Mouse (Mus musculus): ENCODE results near the gene Napa.

Gene Napa

GRCm38 (mm10) chr7:16098021-16099017, at the start of gene Napa:
Gene Napa (plus strand): TSS chr7:16098458.
- peak; percentile 96 to 99 for DNase-seq

GRCm38 (mm10) chr7:16048675-16049575, 49.3 kb upstream of the Napa start:
- no peak for DNase-seq

- DNase-seq: no peak
Measured at GRCm38 (mm10) chr7:16049576-16049915, 48.7 kb upstream of the Napa start.

DNA sequence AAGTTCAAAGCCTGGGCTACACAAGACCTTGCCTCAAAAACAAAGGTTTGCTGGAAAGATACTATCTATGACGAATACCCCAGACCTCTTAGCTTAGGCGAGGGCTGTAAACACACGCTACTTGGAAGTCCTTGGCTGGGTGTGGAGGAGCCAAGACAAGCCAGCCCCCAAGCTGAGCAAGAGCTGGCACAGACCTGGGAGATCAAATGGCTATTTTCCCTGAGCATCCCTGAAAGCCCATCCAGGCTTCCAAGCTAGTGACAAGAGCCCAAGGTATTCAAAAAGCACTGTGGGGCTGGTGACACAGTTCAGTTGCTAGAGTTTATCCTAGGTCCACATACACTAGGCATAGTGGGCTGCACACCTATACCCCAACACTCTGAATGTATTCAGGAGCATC, 47.7 kb upstream of the Napa start:
- DNase-seq: no peak

DNA sequence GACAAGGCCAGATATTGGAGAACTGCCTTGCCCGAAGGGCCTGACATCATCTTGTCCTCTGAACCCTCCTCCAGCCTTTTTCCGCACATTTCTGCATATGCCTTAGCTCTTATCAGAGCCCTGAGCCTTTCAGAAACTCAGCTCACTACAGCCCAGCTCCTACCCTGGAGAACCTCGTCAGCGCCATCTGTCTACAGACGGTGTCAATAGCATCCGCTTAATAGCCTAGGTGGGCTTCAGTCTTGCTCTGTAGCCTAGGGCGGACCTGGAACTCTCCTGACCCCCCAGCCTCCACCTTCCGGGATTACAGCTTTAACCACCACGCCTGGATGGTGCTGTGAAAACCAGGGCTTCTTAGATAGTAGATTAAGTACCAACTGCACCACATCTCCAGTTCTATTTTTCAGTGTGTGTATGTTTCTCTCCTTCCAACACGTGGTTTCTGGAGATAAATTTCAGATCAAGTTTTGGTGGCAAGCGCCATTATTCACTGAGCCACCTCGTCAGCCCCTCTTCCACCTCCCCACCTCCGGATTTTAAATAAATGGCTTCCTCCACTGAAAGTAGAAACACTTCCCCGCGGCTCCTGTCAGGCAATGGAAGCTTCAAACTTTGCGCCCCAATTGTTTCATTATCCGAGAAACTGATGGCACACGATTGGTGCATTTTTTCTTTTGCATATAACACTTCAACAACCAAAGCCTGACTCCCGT, 46.2 kb upstream of the Napa start:
- peak; percentile 84 to 85 for DNase-seq

DNA sequence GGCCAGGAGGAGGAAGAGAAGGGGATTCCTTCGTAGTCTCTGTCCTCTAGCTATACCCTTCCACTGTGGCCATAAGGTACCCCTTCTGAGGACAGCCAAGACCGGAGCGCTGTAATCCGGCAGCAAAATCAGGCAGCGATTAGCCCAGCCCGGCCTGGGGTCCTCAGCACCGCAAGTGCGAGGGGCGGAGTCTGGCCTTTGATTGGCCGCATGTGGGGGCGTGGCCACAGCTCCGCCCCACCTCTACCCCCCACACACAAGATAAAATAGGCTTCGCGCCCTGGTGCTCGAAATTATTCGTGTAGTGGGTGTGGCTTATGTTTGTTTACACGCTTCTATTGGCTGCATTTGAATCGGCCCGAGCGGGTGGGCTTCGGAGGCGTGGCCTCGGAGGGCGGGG, 45.6 kb upstream of the Napa start:
- DNase-seq: peak; percentile 94 to 96

DNA sequence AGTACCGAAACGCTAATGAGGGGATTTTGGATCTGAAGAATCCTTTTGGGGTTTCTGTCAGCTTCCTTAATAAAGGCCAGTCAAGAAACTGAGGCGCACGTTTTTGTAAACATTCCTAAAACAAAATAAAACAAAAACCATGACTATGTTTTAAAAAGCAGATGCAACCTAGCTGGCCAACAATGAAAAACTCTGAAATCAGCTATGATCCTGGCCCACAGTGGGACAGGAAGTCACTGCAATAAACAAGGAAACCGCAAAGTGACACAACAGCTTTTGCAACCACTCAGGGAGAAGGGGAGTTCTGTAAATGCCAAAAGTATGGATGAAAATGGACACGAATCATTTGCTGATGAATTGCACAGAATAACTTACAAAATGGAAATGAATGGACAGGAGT, 45.2 kb upstream of the Napa start:
- DNase-seq: no peak

GRCm38 (mm10) chr7:16054966-16055365, 43.3 kb upstream of the Napa start:
- no peak for DNase-seq

DNA sequence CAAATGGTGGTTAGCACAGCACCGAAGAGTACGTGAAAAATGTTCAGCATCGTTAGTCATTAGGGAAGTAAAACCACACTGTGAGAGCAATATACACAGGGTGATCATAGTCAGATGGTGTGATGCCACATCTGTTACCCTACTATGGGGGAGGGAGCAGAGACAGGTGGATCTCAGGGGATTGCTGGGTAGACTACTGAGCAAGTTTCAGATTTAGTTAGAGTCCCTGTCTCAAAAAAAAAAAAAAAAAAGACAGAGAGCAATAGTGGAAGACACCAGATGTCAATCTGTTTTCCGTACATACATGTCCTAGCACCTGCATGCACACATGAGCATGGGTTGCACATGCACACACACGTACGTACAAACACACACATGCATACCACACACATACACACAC, 42.6 kb upstream of the Napa start:
- DNase-seq: no peak

DNA sequence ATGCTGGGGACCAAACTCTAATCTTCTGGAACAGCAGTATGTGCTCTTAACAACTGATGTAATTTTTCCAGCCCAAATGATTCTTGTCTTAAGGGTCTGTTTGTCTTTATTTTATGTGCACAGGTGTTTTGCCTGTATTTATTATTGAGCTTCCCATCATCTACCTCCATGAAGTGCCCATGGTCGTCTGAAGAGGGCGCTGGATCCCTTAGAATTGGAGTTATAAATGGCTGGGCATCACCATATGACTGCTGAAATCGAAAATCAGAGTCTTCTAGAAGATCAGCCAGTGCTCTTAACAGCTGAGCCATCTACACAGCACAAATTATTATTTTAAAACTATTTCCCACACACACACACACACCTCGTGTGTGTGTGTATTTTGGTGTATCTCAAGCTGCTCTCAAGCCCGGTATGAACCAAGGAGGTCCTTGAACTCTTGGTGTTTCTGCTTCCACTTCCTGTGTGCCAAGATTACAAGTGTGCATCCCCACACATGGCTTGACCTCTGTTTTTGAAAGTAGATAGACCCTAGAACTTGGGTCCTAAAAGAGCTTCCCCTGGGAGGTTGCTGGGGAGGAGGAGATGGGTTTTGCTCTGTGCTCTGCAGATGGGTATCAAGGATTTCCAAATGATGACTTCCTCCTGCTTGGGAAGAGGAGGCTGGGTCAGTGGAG, 41.7 kb upstream of the Napa start:
- no peak for DNase-seq

DNA sequence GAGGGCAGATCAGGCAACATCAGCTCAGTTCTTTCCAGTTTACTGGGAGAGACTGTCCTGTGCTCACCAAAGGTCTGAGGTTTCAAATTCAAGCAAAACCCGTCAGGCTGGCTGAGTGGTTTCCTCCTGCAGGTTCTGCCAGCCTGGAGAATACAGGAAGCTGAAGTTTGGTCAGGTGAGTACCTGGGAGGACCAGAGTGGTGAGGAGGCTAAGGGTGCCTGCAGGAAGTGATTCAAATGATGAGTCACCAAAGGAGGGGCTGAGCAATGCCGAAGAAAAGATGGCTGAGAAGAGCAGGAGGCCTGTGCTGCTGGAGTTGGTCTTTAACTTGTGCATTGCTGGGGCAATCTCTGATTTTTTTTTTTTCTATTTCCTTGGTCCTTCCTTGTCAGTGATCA, 41.1 kb upstream of the Napa start:
- peak in 1 of 2 experiments; percentile 37 for DNase-seq

DNA sequence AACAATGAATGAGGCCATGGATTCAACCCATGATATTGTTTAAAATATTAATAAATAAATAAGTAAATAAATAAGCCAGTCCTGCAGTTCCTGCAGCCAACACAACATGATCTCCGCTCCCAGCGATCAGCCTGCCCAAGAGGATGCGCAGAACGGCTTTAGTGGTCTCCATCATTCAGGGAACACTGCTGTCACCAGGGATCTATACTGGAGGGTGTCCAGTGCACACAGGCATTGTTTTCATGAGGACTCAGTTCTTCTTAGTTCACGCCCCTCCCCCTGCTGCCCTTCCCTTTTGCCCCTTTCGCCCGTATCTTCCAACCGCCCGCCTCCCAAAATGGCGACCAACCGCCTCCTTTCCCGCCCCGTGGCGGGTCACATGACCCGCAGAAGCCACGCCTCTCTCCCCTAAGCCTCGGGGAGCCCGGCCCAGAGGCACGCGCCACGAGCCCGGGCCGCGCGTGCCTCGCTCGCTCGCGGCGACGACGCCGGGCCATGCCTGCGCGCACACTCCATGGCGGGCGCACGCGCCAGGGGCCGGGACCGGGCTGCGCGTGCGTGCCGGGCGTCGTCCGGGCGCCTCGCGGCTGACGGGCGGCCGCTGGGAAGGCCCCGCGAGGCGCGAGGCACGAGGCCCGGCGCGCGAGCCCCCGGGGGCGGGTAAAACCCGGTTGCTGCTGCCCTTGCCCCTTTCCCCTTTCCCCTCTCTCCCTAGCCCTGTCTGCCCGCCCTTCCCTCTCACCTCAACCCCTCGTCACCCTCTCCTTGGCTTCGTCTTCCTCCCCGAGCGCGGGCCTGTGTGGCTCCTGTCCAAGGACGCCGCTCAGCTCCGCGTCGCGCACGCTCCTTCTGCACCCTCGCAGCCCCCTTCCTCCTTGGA, 36.8 kb upstream of the Napa start, which contains the start of gene Zfp541:
Gene Zfp541 (plus strand): TSS at position 596 of the 880 bp plus-strand sequence.
- DNase-seq: no peak

GRCm38 (mm10) chr7:16062099-16062420, 36.2 kb upstream of the Napa start:
- DNase-seq: no peak

DNA sequence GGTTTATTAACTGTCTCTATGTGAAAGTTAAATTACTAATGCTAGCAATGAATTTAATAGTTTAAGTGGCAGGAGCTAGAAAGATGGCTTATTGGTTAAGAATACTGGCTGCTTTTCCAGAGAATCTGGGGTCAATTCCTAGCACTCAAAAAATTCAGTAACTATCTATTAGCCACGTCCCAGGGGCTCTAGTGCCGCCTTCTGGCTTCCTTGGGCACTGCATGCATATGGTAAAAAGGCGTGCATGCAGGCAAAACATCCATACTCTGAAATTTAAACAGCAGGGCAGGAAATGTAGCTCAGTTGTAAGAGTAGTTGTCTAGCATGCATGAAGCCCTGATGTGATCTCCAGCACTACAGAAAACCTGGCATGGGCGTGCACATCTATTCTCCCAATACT, 34.8 kb upstream of the Napa start:
- DNase-seq: peak in 1 of 2 experiments; percentile 36

GRCm38 (mm10) chr7:16070846-16071245, 27.4 kb upstream of the Napa start:
- no peak for DNase-seq

DNA sequence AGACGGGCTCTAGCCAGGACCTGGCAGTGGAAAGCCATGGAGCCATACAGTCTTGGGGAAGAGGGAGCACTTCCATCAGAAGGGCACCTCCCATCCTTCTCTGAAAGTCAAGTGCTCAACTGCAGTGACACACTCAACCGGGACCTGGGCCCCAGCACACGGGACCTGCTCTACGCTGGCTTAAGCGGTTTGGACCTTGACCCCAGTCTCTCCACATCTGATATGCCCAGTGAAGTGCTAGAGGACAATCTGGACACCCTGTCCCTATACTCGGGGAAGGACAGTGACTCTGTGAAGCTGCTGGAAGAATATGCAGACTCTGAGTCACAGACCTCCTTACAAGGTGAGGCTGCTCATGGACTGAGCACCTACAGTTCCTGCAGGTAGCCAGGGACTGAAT, 26.4 kb upstream of the Napa start:
- no peak for DNase-seq

GRCm38 (mm10) chr7:16079947-16080346, 18.3 kb upstream of the Napa start:
- no peak for DNase-seq

- no peak for DNase-seq
Measured at GRCm38 (mm10) chr7:16080581-16080980, 17.7 kb upstream of the Napa start.

- no peak for DNase-seq
Measured at GRCm38 (mm10) chr7:16083361-16083760, 14.9 kb upstream of the Napa start.

DNA sequence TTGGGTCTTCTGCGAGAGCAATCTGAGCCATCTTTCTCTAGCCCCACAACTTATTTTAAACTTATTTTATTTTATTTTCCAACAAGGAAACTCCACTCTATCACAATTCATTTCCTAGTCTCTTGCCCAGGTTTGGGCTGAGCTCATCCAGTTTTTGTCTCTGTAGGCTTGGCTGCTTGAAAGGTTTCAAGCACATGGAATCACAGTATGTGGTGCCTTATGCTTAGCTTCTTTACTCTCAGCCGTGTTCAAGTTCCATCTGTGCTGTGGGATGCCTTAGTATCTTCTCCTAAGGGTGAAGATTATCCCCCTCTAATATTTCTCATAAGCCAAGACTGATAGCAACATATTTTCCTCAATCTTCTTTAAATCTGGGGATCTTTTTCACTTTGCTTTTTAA, 10.7 kb upstream of the Napa start:
- DNase-seq: no peak

- DNase-seq: no peak
Measured at GRCm38 (mm10) chr7:16094592-16094991, 3.7 kb upstream of the Napa start.

Measured in thymus, postnatal 36 days (tissue).